Mouse (Mus musculus): ENCODE results near the gene Fam98b.

The Fam98b gene

DNA sequence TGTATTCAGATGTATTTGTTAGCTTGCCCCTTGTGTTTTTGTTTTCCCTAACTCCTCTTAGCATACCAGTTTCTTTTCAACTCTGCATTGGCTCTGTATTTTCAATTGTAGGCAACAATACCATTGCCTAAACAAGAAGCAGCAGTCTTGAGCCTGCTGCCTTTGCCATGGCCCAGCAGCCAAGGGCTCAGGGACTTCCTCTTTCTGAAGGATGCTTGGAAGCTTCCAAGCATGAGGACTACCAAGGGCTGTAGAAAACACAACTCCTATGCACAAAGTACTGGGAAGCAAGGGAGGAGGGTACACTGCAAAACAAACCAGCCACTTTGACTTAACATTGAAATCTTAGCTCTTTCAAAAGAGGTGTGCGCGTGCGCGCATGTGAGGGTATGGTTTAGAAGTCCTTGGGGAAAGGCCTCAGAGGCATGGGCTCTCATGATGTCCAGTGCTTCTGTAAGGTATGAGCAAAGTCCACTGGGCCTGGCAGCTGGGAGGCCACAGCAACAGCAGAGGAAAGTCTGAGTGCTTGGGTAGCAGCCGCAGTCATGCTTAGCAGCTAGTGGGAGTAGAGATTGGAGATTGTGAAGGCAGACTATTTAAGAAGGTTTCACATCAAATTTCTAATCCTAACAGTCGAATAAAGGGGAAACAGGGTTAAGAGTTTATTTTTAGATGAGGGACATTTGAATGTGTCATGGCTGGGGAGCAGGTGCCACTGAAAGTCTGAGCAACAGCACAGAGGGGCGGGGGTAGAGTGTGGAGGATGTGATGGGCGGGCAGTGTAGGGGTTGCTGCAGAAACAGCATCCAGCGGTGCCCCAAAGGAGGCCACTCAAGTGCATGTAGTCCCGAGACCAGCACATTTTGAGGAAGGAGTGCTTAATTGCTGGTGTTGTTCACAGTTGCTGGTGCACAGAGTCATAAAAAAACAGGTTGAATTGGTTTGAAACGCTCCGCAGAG lies 54.1 kb downstream of the Fam98b start:
- DNase-seq, result no peak

DNA sequence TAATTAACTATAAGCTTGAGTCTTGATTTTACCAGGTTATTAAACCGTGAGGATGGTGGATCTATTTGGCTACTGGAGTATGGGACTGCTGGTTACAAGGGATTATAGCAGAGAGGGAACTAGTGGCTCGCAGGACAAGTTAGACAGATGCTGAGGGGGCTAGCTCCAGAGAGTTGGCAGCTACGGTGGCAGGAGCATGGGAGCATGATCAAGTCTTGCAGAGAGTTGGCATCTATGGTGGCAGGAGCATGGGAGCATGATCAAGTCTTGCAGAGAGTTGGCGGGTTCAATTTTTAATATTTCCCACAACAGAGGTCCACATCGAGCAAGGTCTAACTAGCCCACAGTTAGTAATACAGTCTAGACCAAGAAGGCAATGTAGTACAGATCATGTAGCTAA lies 55.4 kb downstream of the Fam98b start:
- no peak for DNase-seq

DNA sequence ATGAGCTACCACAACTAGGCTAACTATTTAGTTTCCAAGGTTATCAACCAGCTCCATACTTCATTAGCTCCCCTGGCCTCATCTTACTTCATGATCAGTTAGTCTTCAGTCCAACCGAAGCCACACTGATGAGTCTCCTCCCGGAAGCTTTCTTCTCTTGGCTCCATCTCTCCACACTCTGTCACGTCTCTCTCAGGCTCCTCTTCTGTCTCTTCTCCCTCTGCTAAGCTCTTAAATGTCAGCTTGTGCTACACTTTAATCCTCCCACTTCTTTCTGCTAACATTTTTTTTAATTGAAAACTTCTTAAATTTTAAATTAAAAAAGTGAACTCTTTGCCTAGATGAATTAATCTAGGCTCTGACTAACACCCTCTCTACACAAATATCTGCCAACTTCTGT lies 58.4 kb downstream of the Fam98b start:
- DNase-seq, result no peak

DNA sequence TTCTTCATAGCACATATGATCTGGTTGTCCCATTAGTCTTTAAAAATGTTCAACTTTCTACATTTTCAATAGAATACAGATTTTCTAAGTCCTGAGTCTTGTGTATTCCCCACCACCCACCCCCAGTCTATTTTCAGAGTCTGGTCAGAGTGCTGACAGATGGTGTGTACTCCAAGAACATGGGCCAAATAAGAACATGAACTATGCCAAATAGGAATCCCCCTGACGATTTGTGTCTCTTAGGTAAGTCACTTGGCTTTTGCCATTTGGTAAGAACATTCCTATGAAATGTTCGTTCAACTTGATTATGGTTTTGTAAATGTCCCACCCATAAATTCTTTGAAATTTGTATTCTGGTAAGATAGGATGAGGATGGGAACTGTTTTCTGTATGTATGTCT lies 59.5 kb downstream of the Fam98b start:
- DNase-seq, result no peak

DNA sequence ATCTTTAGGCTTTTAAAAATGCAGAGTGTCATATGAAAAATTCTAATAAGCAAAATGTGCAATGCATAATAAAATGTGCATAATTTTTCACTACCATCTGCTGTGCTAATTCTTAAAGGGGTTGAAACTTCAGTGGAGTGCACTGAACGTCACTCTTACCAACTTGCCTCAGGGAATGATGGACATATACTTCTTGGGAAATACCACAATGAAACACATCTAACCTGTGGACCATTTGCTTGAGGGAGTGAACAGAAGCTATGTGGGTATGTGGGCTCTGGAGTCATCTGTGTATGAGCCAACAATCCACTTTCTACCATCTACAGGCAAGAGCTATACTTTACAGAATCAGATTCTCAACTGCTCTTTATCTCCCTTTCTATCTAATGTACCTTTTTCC lies 61.8 kb downstream of the Fam98b start:
- DNase-seq, result no peak

DNA sequence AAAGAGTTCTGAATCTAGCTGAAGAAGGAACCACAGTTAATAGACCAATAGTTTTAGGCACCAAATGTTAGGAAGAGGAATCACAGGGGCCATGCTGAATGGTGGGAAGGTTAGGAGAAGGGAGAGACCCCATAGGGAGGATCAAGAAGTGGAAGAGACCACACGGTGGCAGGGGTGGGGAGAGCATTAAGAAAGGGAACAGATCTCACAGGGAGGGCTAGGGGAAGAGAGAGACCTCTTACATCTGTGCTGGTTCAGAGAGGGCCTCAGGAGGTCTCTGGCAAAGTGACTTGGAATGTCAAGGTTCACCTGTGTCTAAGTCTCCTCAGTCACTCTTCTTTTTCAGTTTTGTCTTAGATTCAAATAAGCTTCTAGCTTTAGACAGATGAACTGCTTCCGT lies 62.5 kb downstream of the Fam98b start:
- DNase-seq, result no peak

DNA sequence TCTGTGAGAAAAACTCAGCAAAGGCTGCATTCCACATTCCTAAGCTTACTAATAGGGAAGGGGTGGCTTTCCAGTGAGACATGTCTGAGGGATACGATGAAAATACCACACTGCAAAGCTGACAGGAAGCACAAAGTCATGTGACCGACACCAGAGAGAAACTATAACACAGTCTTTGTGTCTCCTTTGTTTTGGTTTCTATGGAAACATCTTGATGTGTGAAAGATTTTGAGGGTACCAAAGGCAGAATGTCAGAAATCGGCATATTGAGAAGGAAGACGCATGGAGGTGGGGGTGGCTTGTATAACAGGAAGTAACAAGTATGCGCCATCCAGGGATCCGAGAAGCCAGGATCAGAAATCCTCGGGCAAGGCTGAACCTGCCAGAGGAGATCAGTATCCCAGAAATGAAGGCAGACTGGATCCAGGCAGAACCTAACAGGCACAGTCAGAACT lies 62.9 kb downstream of the Fam98b start:
- no peak for DNase-seq

DNA sequence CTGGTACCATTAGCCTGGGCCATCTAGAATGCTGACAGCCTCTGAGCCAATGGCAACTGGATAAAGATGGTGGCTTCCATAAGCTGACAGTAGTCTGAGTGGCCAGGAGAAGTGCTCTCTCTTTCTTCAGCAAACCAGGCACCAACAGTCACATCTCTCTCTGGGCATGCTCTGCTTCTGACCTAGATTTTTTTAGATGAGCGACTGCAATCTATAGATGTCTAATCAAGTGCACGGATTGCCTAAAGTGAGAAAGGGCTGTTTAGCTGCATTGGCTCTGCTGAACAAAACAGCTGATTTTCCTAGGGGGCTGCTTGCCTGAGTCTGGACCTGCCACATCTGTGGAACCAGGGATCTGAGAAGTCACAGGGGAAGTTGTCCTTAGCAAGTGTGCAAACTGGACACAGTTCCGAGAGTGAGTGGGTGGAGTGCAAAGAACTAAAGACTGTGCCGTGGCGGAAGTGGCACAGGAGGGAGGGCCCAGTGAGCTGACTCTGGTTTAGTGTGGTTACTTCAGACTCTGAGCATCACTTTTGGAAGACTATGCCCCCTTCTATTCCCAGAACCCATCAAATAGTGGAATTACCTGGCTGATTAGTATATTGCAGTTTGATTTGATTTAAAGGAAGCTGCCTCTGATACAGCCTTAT lies 64.2 kb downstream of the Fam98b start:
- DNase-seq, result no peak

DNA sequence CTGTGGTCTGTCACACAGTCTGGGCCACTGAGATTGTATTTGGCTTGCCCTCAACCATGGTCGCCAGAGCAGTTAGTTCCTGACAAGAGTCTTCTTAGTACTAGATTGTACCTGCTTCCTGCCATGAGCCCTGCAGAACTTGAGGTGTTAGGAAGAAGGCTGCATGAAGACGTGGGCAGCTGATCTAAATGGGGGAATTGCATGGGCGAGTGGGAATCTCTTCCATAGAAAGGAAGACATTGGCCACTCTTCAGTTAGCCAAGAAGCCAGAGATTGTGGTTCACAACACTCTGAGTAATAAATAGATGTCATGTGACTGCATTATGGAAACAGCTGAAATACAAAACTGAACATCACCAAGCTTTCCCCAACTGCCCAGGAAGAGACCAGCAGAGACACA lies 69.5 kb downstream of the Fam98b start:
- no peak for DNase-seq
